Mouse (Mus musculus) thymus, adult 2 months (tissue): ENCODE data around the gene Pcbp2.

Experiments used
- CTCF ChIP-seq: fragments of 200-500 bp; IDR thresholded peaks from 2 replicates; pipeline ENCODE4 v1.5.1; 2012; ENCODE audit warnings: mild to moderate bottlenecking, control low read depth, low read length, moderate library complexity, borderline replicate concordance; ENCODE audit not compliant: control insufficient read depth, poor library complexity, insufficient read depth; ENCODE audit errors: extremely low read depth
- POLR2A ChIP-seq: fragments of 200-500 bp; IDR thresholded peaks from 2 replicates; pipeline ENCODE4 v1.6.1; 2012; ENCODE audit warnings: mild to moderate bottlenecking, low read length, control low read depth, moderate library complexity; ENCODE audit not compliant: control insufficient read depth, poor library complexity, insufficient read depth; ENCODE audit errors: extremely low read depth

DNA sequence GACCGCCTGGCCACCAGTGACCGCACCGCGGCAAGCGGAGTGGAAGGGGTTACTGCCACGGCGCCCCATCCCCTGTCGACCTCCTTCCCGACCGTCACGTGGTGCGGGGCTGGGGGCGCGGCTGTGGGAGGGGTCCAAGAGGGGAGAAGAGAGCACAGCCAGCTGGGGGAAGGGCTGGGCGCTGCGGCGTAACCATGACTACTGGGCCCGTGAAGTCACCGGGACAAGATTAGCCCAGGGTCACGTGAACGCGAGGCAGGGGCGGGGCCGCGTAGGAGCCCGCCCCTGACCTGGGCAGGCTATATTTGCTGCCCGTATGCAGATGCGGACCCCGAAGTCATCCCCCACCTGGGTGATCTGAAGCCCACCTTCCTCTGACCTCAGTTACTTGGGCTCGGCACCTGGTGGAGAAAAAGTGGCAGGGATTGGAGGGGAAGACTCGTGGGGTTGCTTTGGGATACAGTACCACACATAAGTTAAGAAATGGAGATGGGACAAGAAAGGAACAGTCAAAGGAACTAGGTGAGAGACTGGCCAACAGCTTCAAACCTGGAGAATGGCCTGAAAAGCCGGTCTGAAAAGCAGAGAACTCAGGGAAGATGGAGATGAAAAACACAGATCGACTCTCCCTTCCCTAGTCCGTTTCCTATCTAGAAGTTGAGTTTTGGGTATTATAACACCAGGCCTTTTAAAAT lies 40.4 kb downstream of the Pcbp2 start:
- TF ChIP-seq CTCF, result no peak
- no peak for TF ChIP-seq POLR2A
